Mouse (Mus musculus) ovary, adult 18-20 months (tissue): ENCODE measurements around the gene Ggcx.
"Not testable (repeated sequence)": the region's sequence is repeated elsewhere in the genome, so short reads cannot be mapped to it uniquely, and the experiment has no call there.

Source experiments
- DNase-seq: peaks from one replicate; pipeline ENCODE4 v3.0.0; 2022; ENCODE audit warnings: low spot score, mixed read lengths

Gene Ggcx

DNA sequence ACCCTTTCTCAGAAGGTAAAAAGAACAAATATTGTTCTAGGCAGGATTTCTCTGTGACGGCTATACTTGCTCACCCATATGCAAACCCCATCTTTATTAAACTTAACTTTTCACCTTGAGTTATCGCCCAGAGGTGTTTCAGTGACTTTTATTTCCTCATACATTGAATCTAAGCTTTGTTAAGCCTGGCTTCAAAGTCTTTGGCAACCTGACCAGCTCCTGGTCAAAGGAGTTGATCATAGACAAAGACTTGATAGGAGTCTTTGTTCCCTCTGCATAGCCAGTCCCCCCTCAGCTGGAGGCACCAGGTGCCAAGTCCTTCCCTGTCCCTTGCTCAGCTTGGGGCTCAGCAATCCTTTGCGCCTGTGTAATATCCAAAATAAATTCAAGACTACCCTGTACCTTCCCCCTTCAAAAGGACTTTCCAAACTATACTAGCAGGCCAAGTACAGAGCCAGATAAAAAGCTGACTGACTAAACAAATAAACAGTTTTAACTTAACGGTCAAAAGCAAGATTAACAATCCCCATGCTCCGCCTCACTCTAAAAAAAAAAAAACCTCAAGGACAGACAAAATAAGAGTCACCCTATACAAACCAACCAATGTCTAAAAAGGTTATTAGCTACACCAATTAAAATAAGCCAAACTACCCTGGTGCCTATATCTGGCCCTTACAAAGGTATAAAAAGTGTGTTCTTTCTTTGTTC lies 48.6 kb downstream of the Ggcx start:
- DNase-seq = not testable (repeated sequence)

DNA sequence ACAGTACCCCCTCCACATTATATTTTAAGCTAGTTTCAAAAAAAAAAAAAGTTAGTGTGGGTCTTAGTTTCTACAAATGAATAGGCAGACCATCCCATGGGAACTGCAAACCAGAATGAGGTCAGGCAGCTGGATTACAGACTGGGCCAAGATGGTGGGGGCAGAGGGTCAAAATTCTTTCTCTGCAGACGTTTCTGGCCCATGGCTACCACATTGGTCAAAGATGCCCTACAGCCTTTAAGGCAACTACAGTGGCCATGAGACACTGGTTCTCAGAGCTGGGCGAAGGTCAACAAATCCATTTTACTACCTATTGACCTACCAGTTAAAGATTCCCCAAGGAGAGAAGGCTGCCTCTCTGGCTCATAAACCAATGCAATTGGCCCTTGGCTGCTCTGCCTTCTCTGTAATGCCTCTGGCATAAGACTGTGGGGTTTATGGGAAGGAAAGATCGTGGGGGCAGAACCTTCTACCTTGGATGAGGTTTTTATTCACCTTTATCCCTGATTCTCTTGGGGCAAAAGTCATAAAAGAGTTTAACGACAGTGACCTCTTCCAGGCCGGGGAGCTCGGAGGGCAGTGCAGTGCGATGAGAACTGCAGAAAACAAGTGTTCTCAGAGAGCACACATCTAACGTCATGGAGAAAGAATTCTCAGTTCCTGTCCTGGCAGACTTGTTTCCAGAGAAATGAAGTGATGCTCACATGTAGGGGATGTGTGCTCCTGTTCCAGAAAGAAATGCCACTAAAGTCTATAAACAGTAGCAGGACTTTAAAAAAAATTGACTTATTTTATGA lies 51.5 kb downstream of the Ggcx start:
- no peak for DNase-seq

DNA sequence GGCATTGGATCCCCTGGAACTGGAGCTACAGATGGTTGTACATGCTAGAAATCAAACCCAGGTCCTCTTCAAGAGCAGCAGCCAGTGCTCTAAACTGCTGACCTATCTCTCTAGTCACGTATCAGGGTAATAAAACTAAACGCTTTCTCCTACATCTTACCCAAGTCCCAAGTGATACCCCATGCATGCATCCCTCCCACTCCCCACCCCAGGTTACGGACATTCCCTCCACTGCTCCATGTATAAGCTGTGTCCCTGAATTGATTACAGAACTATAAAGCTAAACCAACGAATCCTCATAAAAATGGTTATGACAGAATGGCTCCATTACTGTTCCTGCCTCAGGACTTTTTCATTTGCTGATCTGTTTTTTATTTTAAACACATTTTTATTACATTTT lies 52.1 kb downstream of the Ggcx start:
- DNase-seq = no peak

DNA sequence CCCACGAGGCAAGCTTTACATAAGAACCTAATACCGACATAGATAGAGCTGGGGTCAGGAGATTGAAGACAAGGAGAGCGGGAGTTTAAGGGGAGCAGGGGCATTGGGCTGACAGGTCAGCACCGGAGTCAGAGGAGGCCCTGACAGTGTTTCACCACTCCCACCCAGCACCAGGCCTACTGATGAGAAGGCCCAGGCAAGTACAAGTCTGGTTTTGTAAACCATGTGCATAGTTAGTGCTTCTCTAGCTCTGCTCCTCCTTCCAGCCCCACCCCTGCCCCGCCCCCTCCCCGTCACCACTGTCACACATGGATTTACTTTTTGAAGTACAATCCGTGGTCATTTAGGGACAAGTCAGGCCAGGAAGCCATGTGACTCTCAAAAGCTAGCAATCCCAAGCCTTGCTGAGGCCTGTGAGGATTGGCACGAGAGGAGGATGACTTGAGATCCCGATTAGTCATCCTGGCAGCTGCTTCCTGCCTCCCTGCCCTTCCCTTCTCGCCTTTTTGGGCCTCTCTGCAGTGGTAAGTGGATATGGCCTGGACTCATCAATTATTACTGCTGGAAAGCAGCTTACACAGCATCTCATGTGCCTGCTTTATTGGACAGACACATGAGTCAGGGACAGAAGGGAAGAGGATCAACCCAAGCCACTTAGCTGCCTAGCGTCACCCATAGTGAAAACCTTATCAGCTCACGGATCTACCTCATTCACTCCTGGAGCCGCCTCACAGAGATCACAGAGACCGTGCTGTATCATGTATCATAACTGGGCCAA lies 59.3 kb downstream of the Ggcx start:
- DNase-seq = peak; percentile 31

DNA sequence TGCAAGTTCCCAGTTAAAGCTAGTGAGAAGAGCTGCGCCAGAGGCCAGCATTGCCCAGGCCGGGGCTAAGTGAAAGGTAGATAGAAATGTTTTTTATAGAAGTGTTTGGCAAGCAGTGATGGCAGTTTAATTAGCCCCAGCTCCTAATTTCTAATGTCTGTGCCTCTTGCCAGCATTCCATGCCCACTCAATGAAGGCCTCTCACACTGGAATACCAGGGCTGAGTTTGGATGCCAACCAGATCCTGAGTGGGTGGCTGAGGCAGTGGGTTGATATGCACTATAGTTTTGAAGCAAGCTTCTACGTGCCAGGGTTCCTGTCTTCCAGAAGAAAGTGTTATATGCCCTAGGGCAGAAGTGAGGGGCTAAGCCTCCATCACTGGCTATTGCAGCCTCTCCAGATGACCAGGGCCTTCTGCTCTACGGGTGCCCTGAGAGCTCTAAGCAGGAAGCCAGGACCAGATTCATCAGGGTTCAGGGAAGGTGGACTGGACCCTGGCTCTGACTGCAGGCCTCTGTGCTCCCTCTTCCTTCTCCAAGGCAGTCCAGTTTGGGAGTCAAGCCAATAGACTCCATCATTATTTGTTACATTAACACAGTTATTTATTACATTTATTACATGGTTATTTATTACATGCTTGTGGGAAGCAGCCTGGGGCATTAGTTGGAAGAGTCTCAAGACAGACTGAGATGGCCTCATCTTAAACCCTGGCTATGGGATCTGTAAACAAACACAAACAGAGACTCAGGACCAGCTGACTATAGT lies 61.3 kb downstream of the Ggcx start:
- no peak for DNase-seq

DNA sequence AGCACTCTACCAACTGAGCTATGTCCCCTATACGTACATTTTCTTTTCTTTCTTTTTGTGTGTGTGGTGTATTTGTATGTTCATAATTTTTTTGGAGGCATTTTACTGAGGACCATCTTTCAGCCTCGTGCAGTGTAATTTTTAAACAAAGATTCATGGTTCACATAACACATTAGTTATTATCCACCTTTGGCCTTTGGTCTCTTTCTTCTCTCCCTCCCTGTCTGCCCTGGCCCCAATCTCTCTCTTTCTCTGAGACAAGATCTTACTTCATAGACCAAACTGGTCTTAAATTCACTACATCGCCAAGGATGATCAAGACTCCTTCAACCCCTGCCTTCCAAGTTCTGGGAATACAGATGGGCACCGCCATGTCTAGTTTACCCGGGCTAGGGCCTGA lies 62.7 kb downstream of the Ggcx start:
- DNase-seq = no peak

DNA sequence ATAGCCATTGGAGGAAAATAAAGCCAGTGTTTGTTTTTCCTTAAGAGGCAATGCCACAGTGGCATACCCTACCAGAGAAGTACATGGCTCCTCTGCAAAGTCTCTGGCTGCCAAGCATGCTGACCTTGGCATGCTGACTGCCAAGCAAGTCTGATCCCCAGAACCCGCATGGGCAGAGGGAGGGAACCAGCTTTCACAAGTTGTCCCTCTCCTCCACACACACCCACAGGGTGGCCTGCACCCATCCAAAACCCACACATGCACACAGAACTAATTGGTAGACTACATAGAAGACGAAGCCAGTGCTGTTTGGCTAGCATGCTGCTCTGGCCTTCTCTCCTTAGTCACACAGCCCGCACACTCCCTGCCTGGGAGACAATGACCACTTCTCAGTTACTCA lies 63.5 kb downstream of the Ggcx start:
- DNase-seq = peak; percentile 67

DNA sequence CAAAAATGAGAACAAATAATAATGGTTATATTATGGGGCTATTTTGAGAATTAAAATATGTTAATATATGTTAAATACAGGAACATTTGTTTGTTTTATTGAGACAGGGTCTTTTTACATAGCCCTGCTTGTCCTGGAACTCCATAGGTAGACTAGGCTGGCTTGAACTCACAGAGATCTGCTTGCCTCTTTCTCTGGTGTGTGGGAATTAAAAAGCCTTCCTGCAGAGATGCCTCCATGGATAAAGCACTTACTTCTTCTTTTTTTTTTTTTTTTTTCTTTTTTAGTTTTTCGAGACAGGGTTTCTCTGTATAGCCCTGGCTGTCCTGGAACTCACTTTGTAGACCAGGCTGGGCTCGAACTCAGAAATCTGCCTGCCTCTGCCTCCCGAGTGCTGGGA lies 64.6 kb downstream of the Ggcx start:
- DNase-seq = not testable (repeated sequence)

DNA sequence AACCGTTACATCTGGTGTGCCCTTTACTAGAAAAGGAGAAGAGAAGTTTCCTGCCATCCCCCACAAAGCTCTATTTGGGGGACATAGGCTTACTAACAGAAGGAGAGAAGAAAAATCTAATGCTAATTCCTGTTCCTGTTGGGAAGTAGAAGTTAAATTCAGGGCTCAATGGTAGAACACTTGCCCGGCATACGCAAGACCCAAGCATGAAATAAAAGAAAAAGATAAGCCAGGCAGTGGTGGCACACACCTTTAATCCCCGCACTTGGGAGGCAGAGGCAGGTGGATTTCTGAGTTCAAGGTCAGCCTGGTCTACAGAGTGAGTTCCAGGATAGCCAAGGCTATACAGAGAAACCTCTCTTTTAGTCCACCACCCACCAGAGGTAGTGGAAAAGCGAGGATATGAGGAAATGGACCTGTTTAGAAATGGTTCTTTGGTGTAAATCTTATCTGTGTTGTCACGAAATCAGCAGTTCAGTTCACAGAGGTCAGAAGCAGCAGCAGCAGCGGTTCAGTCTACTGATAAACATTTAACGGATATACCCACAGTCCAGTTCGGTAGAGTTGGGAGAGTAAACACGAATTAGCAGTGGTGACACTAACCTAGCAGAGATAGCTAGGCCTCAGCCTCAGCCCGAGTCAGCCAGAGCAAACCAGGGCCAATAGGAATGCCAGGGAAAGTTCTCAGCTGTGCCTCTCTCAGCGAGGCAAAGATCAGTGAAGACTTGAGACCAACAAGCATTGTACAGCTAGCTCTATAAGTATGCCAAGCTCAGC lies 65.7 kb downstream of the Ggcx start:
- no peak for DNase-seq

DNA sequence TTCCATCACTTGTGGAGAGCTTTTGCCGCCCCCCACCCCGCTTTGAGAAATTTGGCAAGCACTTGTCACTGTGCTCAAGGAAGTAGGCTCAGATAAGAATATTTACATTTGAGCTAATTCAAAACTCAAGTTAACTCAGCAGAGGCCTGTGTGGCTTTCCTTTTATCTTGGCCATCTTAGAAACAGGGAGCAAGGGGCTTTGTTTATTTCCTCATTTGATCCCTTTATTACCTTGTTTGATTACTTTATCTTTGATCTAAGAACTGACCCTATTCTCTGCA lies 66.3 kb downstream of the Ggcx start:
- no peak for DNase-seq
